Mouse (Mus musculus) large intestine, adult 2 months (tissue): ENCODE data around the gene Lrmda. TPM values are rescaled to one million over a fixed set of nuclear protein-coding genes. Genes with fewer than 3 reads are reported as not detected.

ENCODE experiments used
- DNase-seq: peaks from one replicate; pipeline ENCODE4 v3.0.0-alpha.2; 2012; ENCODE audit warnings: low read depth, low spot score
- WGBS: fragments of 180-500 bp; shearing (Covaris S2); methylation state at CpG from one replicate; pipeline ENCODE4 v1.1.7; 2018; 5-methylcytosine and 5-hydroxymethylcytosine counted together
- polyA plus RNA-seq: library from polyadenylated mRNA; depleted of rRNA; stranded (reverse); fragments of >200 nt; gene quantifications from 2 replicates; pipeline ENCODE4 v1.2.3, GENCODE M21; 2012

Gene Lrmda
- polyA plus RNA-seq, 1 experiment: 0.12 TPM

GRCm38 (mm10) chr14:22354769-22355574, 335.5 kb downstream of the Lrmda start:
- no peak for DNase-seq
- WGBS: 79% methylated on average over 15 of the region's 15 CpGs

DNA sequence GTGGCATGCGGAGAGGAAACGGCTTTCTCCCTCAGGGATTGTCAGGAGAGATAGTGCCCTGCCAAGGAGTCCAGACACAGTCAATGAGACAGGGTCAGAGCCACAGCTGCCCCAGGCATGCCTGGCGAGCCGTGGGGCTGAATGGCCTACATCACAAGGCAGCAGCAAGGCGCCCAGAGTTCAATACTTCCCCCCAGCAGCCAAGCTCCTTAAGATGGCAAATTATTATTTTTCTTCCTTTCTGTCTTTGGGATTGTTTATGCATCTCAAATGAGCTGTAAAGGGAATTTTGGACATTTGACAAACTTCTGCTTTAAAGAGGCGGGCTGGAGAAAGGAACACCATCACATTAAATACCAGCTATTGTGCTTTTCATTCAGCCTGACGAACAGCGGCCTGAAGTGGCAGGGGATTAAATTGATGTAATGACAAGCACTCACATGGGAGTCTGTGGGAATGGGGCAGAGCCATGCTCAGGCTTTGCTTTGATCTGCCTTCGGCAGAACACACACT, 338.5 kb downstream of the Lrmda start:
- DNase-seq: no peak
- 82% methylated on average over 9 of the region's 9 CpGs for WGBS

- WGBS: 58% methylated on average over 6 of the region's 6 CpGs
Measured at GRCm38 (mm10) chr14:22364010-22364748, 344.7 kb downstream of the Lrmda start.

GRCm38 (mm10) chr14:22364771-22365355, 345.4 kb downstream of the Lrmda start:
- 50% methylated on average over 6 of the region's 6 CpGs for WGBS
- no peak for DNase-seq

More at GRCm38 (mm10) chr14:22364010-22364748, 344.7 kb downstream of the Lrmda start:
- no peak for DNase-seq

- 61% methylated on average over 4 of the region's 4 CpGs for WGBS
- no peak for DNase-seq
Measured at GRCm38 (mm10) chr14:22367615-22368014, 348.1 kb downstream of the Lrmda start.

DNA sequence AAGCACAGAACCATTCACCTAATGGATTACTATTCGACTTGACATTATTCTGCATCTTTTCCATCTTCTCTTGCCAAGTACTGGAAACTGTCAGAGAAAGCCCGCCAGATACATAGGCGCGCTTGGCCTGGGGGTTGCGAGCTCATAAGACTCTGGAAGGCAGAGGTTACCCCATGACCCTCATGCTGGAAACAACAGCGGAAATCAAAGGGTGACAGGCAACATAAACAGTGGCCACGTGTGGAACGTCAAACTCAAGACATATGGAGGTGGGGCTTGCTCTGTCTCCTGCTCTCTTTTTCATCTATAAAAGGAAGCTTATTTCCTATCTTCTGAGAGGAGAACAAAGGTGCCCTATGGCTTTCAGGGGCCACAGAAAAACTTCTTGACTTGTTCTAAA, 351.6 kb downstream of the Lrmda start:
- 65% methylated on average over 8 of the region's 8 CpGs for WGBS
- no peak for DNase-seq

DNA sequence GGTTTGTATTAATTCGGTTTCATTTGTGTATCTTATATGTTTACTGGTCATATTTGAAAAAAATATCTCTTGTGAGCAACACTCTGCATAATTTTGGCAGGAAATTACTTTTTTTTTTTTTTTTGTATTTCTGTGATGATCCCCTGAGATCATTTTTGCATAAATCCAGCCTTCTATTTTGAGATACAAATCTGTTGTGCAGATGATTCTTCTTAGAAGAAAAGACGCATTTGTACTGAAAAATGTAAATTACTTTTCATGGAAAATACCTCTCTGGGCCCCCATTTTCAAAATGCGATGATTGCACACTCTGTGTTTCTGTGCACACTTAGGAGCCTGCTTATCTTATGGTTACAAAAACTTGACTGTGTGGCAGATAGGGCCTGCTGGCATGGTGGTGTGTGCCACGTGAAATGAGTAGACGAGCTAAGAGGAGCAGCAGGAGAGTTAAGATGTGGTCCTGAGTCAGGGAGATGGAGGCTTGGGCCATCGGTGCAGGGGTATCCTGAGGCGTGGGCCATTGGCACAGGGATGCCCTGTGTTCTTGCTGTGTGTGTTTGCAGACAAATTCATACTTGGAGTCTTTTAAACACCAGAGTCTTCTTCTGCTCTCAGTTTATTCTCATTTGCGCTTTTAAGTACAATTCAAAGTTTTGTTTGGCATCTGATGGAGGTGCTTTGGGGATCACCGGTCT, 353.3 kb downstream of the Lrmda start:
- no peak for DNase-seq
- WGBS: 86% methylated on average over 9 of the region's 9 CpGs

GRCm38 (mm10) chr14:22373361-22373745, 353.8 kb downstream of the Lrmda start:
- WGBS: 78% methylated on average over 3 of the region's 3 CpGs
- no peak for DNase-seq

DNA sequence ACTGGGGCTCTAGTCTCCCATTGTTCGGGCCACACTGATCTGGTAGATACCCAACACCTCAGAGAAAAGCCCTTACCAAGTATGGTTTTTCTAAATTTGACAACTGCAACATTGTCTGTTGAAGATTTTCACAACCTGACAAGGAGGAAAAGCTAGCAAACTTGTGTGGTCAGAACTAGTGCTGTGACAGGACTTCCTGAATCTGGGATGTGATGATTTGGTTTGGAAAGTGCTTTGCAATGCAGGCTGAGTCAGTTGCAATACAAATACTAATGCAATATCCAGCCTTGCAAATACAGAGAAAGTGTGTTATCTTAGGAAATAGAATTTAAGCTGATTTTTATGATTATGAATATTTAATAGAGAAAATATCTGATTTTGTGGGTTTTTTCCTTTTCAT, 357.6 kb downstream of the Lrmda start:
- DNase-seq: no peak
- 100% methylated on average over 1 of the region's 1 CpGs for WGBS

GRCm38 (mm10) chr14:22382101-22382500, 362.6 kb downstream of the Lrmda start:
- WGBS: 50% methylated on average over 4 of the region's 4 CpGs
- DNase-seq: no peak

GRCm38 (mm10) chr14:22393616-22394015, 374.1 kb downstream of the Lrmda start:
- DNase-seq: no peak
- WGBS: 76% methylated on average over 10 of the region's 10 CpGs

DNA sequence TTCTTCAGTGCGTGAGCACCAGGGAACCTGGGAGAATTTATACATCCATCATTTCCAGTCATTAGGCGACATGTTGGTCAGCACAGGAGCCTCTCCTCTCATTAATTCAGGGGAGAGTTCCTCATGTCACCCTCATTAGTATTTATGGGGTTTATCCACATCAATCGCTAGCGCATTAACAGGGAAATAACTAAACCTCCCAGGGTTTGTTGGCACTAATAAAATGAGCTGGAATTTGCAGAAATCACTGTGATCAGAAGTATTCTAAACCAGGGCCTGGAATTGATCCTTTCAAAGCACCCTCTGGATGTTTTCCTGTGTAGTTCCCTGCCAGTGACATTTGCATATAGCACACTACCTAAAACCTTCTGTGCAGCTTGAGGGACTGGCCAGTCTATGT, 382.9 kb downstream of the Lrmda start:
- no peak for DNase-seq
- 89% methylated on average over 4 of the region's 4 CpGs for WGBS

- 83% methylated on average over 5 of the region's 5 CpGs for WGBS
- no peak for DNase-seq
Measured at GRCm38 (mm10) chr14:22406623-22407022, 387.1 kb downstream of the Lrmda start.

DNA sequence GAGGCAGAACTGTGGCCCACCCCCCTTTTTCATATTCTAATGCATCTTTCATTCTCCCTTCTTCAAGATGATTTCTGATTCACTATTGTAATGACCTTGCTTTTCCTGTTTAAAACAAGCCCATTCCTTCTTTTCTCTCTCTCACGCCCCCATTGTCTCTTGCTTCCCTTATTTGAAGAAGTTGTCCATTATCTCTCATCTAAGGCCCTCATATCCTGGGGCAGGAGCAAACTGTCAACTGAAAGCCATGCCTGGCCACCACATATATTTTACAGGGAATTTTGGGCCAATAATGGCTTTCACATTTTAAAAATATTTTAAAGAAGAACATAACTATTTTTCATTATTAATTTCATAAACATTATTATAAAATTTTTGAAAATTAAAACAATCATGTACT, 391.3 kb downstream of the Lrmda start:
- 86% methylated on average over 1 of the region's 1 CpGs for WGBS

GRCm38 (mm10) chr14:22413220-22413619, 393.7 kb downstream of the Lrmda start:
- DNase-seq: no peak
- WGBS: 47% methylated on average over 7 of the region's 7 CpGs

More for the DNA sequence above, 391.3 kb downstream of the Lrmda start:
- no peak for DNase-seq

DNA sequence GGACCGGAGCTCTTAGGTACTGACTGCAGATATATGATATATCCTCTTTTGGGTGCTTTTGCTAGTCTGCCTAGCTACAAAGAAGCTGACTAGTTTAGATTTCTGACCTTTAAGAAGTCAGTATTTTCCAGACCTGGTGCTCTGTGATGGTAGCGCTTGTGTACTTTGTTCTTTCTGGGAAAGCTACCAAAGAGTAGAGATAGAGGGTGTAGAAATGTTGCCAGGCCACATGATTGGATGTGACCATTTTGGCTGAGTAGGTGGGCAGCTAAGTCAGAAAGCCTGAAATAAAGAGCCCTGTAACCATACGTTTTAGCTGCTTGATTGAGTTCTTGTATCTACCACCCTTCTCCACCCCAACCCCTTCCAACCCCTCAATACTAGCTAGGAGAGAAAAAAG, 398.2 kb downstream of the Lrmda start:
- DNase-seq: no peak
- WGBS: 86% methylated on average over 3 of the region's 3 CpGs

GRCm38 (mm10) chr14:22421668-22422067, 402.2 kb downstream of the Lrmda start:
- DNase-seq: no peak
- WGBS: 39% methylated on average over 4 of the region's 4 CpGs

DNA sequence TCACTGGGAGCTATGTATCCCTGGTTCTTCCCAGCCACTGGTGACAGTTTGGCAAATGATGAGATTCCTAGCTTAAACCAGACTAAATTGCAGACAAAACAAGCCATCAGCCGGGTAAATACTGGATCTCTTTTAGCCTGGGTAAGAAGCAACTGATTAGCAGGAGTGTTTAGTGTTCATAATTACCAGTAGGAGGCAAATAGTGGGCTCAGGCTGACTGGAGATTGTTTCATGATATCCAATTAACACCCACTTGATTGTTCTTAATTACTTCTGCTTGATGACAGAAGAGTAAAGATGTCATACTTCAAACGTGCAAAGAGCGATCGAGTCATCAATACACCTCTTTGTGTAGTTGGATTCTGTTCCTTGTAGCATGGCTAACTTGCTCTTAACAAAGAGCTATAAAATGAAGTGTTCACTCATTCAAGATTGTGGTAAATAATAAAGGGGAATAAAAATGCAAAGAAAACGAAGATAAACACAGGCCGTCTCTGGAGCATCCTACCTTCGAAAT, 405.6 kb downstream of the Lrmda start:
- 82% methylated on average over 7 of the region's 7 CpGs for WGBS
- no peak for DNase-seq

GRCm38 (mm10) chr14:22435441-22435840, 415.9 kb downstream of the Lrmda start:
- DNase-seq: no peak
- 43% methylated on average over 3 of the region's 3 CpGs for WGBS
